Mouse (Mus musculus) embryo, embryonic 10.5 days (tissue): ENCODE data around the gene Tmed2.
A peak's percentile ranks its signal among the peaks of the same experiment; 100 is the strongest.
"Not testable (repeated sequence)": the region's sequence is repeated elsewhere in the genome, so short reads cannot be mapped to it uniquely, and the experiment has no call there.

Experiments
- DNase-seq: peaks from one replicate; pipeline ENCODE4 v3.0.0-alpha.2; 2015; ENCODE audit warnings: low spot score

The Tmed2 gene

DNA sequence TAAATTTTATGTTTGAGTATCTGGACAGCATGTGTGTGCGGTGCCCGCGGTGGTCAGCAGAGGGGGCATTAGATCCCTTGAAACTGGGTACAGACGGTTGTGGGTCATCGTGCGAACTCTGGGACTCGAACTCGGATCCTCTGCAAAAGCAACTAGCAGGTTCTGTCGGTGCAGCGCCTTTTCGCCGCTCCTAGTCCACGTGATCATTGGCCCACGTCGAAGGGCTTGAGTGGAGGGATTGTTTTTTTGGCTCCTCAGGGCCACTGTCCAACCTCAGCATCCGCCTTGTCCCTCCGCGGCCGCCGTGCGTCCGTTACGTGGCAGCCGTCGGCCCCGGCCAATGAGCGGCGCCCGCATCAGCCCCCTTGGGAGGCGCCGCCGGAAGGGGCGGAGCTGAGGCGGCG is at the start of gene Tmed2:
Gene Tmed2 (plus strand): TSS at position 313 of the 404 bp plus-strand sequence.
- DNase-seq: peak; percentile 97

GRCm38 (mm10) chr5:124491732-124492131 is 48.8 kb upstream of the Tmed2 start:
- no peak for DNase-seq

GRCm38 (mm10) chr5:124492618-124493017 is 47.9 kb upstream of the Tmed2 start:
- no peak for DNase-seq

DNA sequence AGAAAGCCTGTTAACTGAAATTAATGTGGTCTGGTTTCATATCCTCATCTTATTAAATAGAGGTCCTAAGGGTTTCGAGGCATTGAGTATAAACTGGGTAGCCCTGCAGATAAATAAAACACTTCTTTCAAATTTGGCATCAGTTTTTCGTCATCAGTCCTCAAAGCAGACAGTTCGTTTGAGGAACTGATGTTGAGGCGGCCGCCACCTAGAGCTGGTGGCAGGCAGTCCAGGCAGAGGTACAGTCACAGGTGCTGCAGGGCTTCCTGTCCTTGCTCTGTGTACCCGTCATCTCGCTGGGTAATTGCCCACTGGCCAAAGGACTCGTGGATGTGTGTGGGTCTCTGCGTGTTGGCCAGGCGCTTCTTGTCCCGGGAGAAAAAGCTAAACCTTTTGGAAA is 47.0 kb upstream of the Tmed2 start:
- DNase-seq: no peak

DNA sequence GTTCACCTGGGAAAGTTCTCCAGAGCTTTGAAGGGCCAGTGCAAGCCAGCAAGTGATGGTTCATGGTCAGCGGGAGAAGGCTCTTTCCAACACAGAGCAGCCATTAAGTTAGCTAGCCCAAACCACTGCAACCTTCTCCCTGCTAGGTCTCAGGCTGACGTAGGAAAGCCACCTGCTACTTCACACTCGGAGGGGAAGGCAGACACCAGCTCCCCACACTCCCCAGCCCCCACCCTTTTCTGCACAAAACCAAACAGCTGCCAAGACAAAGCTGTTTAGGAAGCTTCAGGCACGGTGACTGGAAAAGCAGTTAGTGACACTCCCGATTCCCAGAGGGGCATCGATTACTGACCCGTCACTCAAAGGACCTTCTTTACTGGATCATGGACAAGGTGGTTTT is 44.9 kb upstream of the Tmed2 start:
- peak; percentile 27 for DNase-seq

DNA sequence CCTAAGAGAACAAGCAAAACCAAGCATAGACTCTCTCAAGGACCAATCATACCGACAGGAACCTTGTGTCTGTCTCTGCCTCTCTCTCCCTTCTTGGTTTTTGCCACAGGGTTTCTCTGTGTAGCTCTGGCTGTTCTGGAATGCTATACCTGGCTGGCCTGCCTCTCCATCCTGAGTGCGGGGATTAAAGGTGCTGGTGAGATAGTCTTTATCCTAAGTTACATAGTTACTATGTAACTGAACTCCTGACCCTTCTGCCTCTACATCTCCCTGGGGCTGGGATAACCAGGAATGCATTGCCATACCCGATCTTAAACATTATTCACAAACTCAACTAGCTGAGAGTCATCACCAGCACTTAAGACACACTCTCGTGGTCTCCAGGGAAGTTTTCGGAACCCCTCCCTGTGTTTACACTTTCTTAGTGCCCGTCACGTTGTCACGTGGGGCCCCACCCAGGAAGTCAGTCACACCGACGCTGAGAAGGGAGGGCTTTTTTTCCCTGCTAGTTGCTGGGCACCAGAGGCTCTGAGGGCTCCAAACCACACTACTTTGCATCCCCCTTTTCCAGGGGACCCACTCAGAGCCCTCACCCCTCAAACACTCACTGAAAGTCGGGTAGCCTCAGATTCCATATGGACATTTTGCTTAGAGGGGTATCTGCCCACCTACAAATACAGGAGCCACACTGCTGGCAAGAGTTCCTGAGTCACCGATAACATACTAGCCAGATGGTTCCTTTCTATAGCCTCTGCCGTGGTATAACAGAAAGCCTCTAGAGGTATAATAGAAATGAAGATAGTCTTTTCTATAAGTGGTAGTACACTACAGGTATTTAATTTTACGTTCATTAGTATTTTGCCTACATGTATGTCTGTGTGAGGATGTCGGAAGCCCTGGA is 43.6 kb upstream of the Tmed2 start:
- no peak for DNase-seq

GRCm38 (mm10) chr5:124498221-124498876 is 42.1 kb upstream of the Tmed2 start:
- no peak for DNase-seq

DNA sequence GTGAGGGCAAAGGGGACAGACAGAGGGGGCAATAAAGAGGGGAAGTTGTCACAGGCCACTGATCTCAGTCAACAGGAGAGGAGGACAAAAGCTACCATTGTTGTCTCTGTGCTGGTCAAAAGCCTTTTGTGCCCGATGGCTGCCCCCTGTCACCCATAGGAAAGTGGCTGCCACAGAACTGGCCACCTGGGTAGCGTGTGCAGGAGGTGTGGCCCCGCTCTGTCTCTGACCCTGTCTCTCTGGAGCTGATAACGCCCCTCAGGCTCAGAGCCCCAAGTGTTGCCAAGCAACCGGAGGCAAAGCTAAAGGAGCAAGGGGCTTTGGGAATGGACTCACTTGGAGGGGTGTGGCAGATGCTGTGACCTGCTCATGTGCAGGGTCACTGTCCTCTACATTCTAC is 41.5 kb upstream of the Tmed2 start:
- peak; percentile 69 for DNase-seq

DNA sequence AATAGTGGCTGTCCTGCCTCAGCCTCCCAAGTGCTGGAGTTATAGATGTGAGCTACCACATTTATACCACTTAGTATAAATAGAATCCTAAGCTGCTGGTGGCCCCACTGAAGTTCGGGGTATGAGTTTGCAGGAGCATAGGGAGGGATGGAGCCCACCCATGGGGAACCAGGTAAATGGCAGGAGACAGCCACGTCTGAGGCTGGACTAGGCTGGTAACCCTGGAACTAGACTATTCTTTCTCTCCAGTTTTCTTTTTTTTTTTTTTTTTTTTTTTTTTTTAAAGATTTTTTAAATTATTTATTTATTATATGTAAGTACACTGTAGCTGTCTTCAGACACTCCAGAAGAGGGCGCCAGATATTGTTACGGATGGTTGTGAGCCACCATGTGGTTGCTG is 40.5 kb upstream of the Tmed2 start:
- DNase-seq: not testable (repeated sequence)

GRCm38 (mm10) chr5:124500573-124500972 is 39.9 kb upstream of the Tmed2 start:
- no peak for DNase-seq

GRCm38 (mm10) chr5:124501541-124501940 is 39.0 kb upstream of the Tmed2 start:
- DNase-seq: no peak

- DNase-seq: no peak
These were observed 36.8 kb upstream of the Tmed2 start for GRCm38 (mm10) chr5:124503742-124504141.

DNA sequence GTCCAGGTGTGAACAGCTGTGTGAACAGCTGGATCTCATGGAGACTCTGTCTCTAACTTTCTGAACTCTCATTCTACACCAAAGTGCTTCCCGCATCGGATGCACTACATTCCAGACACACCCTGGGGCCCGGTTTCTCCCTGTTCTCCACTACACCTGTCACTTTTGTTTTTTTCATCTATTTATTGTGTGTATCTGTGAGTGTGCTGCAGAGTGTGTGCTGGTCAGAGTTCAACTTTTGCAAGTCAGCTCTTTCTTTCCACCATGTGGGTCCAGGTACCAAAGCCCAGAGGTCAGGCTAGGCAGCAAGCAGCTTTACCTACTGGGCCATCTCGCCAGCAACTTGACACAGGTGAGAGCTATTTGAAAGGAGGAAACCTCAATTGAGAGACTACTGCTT is 35.3 kb upstream of the Tmed2 start:
- DNase-seq: no peak

DNA sequence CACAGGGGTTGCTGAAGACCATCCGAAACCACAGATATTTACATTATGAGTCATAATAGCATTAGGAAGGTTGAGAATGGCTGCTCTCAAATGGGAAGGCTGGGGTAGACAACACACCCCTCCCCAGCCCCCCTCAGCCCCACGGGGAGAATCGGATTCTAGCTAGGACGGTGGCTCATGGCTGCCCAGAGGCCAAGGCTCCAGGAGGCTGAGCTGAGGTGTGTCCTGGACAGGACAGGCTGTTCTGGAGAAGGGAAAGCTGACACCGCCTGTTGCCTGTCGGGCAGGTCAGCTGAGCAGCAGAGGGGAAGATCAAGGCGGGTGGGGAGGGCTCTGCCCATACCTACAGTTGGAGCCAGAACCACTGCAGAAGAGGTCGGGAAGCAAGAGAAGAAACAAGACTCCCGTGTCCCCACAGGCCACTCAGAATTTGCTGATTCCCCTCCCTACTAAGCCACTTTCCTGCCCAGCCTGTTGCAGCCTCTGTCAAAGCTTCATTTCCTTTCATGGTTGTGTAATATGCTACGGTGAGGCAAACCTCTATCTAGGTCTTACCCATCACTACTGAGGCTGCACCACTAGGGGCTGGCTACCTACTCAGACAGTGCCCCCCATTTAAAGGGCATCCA is 33.6 kb upstream of the Tmed2 start:
- DNase-seq: no peak

DNA sequence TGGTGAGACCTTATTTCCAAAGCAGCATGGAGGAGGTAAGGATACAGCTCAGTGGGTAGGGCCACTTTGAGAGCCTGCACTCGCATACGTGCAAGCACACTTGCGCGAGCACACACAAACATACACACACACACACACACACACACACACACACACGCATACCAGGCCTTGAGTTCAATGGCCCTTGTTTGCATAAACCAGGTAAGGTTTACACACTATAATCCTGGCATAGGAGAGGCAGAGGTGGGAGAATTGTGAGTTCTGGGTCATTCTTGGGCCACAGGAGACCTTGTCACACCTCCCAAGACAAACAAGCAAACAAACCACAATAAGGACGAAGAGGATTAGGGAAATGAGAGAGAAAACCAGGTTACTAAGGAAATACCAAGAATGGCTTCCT is 31.3 kb upstream of the Tmed2 start:
- DNase-seq: no peak

GRCm38 (mm10) chr5:124509742-124510237 is 30.7 kb upstream of the Tmed2 start:
- DNase-seq: no peak

DNA sequence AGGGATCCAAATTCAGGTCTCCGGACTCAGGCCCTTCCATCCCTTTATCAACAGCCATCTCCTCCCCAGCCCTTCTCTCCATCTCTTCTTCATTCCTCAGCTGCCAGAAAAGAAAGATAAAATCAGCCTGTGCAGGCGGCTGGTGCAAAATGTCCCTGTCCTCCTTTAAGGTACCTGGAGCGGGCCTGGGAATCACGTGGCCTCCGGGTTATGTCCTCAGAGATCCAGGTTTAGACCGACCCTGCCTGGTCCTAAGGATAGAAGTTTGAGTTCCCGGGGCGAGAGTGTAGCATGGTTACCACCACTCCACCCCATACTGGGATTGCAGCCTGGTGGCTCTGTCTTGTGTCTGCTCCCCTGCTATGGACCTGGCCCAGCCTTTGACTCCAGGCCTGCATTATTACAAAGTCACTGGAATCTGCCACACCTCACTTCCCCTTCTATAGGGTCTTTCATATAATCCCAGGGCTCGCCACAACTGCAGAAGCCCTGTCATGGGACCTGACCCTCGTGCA is 29.9 kb upstream of the Tmed2 start:
- DNase-seq: no peak

- no peak for DNase-seq
These were observed 24.7 kb upstream of the Tmed2 start for GRCm38 (mm10) chr5:124515789-124516188.

- DNase-seq: no peak
These were observed 21.8 kb upstream of the Tmed2 start for GRCm38 (mm10) chr5:124518648-124519047.

GRCm38 (mm10) chr5:124521588-124521987 is 18.9 kb upstream of the Tmed2 start:
- DNase-seq: no peak

- DNase-seq: peak; percentile 31
These were observed 17.5 kb upstream of the Tmed2 start for GRCm38 (mm10) chr5:124523032-124523431.

GRCm38 (mm10) chr5:124524943-124525342 is 15.6 kb upstream of the Tmed2 start:
- DNase-seq: no peak

DNA sequence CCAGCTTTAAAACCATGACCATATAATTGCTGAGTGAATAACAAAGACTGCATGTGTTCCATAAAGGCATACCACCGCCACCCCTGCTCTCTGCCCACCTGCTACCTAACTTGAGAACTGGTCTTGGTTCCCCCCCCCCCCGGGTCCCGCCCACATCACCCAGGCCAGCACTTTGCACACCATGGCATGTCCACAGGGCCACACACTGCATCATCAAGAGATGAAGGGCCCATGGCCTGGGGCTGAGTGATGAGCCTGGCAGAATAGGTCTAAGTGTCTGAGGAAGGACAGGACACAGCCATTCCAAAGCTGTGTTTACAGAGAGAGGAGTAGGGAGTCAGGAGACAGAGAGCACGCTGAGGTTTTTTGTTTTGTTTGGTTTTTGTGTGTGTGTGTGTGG is 12.1 kb upstream of the Tmed2 start:
- no peak for DNase-seq
